Mouse (Mus musculus) kidney, embryonic 16.5 days (tissue): ENCODE measurements around the gene Frmd4a. TPM values are rescaled to one million over a fixed set of nuclear protein-coding genes. Genes with fewer than 3 reads are reported as not detected.

Source experiments
- ATAC-seq: fragments of 200-750 bp; cut with Nextera tagmentation; 2 replicates; pipeline ENCODE4 v1.8.0; 2017; ENCODE audit warnings: moderate TSS enrichment; ENCODE audit not compliant: low FRiP score, low TSS enrichment
- H3K27ac ChIP-seq: fragments of 300-500 bp; sonication (generic); 2 replicates; pipeline ENCODE4 v1.5.1; 2014; ENCODE audit warnings: low read length
- H3K27me3 ChIP-seq: fragments of 300-500 bp; sonication (generic); 2 replicates; pipeline ENCODE4 v1.6.1; 2014; ENCODE audit warnings: low read length, control low read depth, mixed read lengths; ENCODE audit not compliant: insufficient read depth
- H3K36me3 ChIP-seq: fragments of 300-500 bp; sonication (generic); 2 replicates; pipeline ENCODE4 v1.6.1; 2014; ENCODE audit warnings: low read length, control low read depth, mixed read lengths; ENCODE audit not compliant: insufficient read depth
- H3K4me1 ChIP-seq: fragments of 300-500 bp; sonication (generic); 2 replicates; pipeline ENCODE4 v1.6.1; 2014; ENCODE audit warnings: low read length, control low read depth, mixed read lengths; ENCODE audit not compliant: insufficient read depth
- H3K4me2 ChIP-seq: fragments of 300-500 bp; sonication (generic); replicated peaks from 2 replicates; pipeline ENCODE4 v1.6.1; 2014; ENCODE audit warnings: low read depth, low read length
- H3K4me3 ChIP-seq: fragments of 300-500 bp; sonication (generic); 2 replicates; pipeline ENCODE4 v1.5.1; 2014; ENCODE audit warnings: mild to moderate bottlenecking, low read length
- H3K9ac ChIP-seq: fragments of 300-500 bp; sonication (generic); replicated peaks from 2 replicates; pipeline ENCODE4 v1.6.1; 2014; ENCODE audit warnings: low read length
- H3K9me3 ChIP-seq: fragments of 300-500 bp; sonication (generic); 2 replicates; pipeline ENCODE4 v1.6.1; 2016; ENCODE audit warnings: low read length, control low read depth
- WGBS: fragments of 180-500 bp; shearing (Covaris S2); extraction: QIAGEN DNeasy Blood & Tissue Kit; methylation state at CpG from one replicate; pipeline ENCODE4 v1.1.7; 2014; 5-methylcytosine and 5-hydroxymethylcytosine counted together
- polyA plus RNA-seq: library from polyadenylated mRNA; unstranded; fragments of >200 nt; fragmentation: Nextera tagmentation; extraction: Ambion mirVana; gene quantifications from 2 replicates; pipeline ENCODE4 v1.2.1, GENCODE M21; 2015

Frmd4a gene
- polyA plus RNA-seq, 1 experiment from 2014 or later: 31.2 TPM

DNA sequence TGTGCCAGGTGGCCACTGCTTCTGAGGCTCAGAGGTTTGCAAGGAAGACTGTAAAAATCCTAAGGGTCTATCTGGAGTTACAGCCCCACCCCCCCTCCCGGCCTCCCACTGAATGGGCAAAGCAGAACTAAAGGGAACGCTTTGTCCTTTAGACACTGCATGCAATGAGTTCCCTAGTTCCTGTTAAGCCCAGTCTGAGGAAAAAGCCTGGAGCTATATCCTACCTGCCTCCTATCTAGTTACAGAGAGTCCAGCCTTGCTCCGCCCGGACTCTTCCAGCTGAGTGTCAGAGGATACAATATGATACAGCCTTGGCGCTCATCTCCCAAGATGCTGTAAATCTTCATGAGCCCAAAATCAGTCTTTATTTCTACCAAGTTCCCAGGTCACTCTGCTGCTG lies 556.7 kb downstream of the Frmd4a start:
- Histone ChIP-seq H3K4me3 (no peak overlapping the region), H3K27ac (no peak overlapping the region), H3K9ac (no peak overlapping the region), H3K27me3 (no peaks in the 10 kb centered on the region), H3K4me1 (peaks cover 60% of the 10 kb centered on the region), H3K4me2 (no peak overlapping the region), H3K36me3 (peaks cover 60% of the 10 kb centered on the region), H3K9me3 (no peaks in the 10 kb centered on the region)
- WGBS: 72% methylated on average over 5 of the region's 5 CpGs
- no peak for ATAC-seq

DNA sequence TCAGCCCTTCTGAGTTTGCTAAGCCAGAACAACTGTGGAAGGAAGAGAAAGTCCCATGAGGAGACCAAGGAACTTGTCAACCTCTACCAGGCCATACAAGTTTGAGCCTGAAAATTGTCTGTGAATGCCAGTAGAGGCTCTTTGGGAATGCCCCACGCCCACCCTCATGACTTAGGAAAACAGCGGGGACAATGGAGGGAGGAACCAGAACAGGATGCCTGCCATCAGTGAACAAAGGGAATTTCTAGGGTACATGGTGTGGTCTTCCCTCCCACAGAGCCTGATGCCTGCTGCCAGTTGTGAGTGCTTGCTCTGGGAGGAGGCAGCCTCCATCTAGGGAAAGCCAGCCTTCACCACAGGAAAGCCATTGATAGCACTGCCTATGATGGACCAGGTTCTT lies 557.6 kb downstream of the Frmd4a start:
- no peak overlapping the region for H3K4me2 ChIP-seq
- H3K27ac ChIP-seq: no peak overlapping the region
- ATAC-seq: no peak
- H3K4me3 ChIP-seq: no peak overlapping the region
- peaks cover 59% of the 10 kb centered on the region for H3K36me3 ChIP-seq
- H3K9me3 ChIP-seq: no peaks in the 10 kb centered on the region
- no peaks in the 10 kb centered on the region for H3K27me3 ChIP-seq
- 66% methylated on average over 2 of the region's 2 CpGs for WGBS
- H3K4me1 ChIP-seq: peaks cover 58% of the 10 kb centered on the region
- H3K9ac ChIP-seq: no peak overlapping the region

DNA sequence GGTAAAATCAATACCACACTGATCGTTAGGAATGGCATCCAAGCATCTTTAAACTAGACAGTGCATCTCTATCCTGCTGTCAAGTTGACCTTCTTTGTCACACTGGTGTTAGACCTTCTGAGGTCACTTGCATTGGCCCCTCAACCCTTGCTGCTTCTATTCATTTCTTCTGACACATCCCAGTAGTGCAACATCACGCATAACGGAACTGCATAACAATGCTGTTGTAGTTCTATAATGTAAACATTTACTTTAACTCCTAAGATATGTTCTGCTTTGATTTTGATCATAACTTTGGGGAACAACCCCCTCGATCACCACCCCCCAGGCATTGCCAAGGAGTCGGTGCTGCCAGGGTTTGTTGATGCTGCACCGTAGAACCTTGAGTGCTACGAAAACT lies 558.5 kb downstream of the Frmd4a start:
- Histone ChIP-seq H3K4me2 (no peak overlapping the region), H3K27me3 (no peaks in the 10 kb centered on the region), H3K9ac (no peak overlapping the region), H3K4me3 (no peak overlapping the region), H3K4me1 (peaks cover 52% of the 10 kb centered on the region), H3K9me3 (no peaks in the 10 kb centered on the region), H3K27ac (no peak overlapping the region), H3K36me3 (peaks cover 60% of the 10 kb centered on the region)
- 93% methylated on average over 7 of the region's 7 CpGs for WGBS
- ATAC-seq: no peak

DNA sequence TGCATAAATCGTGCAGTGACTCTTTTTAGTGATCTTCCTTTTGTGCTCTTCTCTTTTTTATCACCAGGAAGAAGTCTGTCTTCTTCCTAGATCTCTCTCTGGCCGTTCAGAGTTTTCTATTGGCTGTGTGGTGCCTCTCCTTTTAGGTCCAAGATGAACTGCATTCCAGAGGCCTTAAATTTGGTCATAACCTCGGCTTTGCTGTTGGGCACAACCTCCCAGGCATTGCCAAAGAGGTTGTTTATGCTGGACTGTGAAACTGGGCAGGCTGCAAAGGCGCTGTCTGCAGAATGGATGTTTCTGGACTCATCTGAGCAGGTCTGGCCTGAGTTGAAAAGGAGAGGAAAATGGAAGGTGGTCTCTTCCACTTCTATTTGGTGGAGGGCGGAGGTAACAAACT lies 560.8 kb downstream of the Frmd4a start:
- WGBS: 73% methylated on average over 5 of the region's 5 CpGs
- peak overlapping the region; percentile 68; the same call in 1 of the 2 replicates for H3K27ac ChIP-seq
- no peaks in the 10 kb centered on the region for H3K9me3 ChIP-seq
- H3K4me1 ChIP-seq: peaks cover 48% of the 10 kb centered on the region
- H3K27me3 ChIP-seq: no peaks in the 10 kb centered on the region
- no peak for ATAC-seq
- peaks cover 52% of the 10 kb centered on the region for H3K36me3 ChIP-seq
- no peak overlapping the region for H3K4me2 ChIP-seq
- no peak overlapping the region for H3K4me3 ChIP-seq
- no peak overlapping the region for H3K9ac ChIP-seq

DNA sequence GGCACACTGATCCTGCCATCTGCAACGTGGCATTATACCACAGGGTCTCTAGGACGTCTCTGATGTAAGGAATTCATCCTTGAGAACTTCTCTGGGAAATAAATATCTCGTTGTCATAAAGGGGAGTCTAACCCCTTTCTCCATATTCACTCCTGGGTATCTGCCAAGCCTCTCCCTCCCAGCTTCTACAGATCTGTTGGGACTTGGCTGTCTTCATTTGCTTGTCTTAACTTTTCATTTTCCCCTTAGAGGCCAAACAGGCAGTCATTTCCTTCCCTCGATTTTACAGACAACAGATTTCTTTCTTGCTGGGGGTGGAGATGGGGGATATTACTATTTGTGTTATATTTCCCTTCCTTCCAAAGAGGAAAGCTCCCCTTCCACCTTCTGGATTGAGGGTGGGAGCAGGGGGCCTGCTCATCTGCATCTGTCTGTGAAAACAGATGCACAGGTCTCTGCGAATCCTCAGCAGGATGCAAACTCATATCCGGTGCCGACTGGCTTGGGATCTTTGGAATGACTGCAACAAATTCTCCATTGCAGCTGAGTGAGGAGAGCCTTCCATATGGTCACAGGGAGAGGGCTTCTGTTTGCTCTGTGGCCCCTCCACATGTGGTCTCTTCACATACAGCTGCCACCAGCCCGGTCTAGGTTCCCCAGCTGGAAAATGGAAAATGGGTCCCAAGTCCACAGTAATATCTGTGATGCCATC lies 562.0 kb downstream of the Frmd4a start:
- H3K36me3 ChIP-seq: peaks cover 41% of the 10 kb centered on the region
- no peak for ATAC-seq

DNA sequence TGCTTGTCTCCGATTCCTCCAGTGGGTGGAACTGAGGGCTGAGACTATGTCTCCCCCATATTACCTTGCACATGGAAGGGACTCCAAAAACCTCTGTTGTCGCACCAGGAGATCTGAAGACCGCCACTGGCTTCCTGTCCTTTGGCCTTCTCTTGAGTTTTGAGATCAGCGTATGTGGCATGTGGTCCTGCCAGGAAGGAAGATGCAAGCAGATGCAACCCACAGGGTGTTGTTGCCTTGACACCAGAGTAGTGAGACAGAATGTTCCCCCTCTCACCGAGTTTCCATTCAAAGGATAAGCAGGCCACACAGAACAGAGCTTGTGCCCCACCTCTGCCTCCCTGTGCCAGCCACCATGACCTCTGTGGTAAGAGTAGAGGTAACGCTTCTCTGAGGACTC lies 563.1 kb downstream of the Frmd4a start:
- peaks cover 30% of the 10 kb centered on the region for H3K36me3 ChIP-seq
- H3K4me2 ChIP-seq: no peak overlapping the region
- peaks cover 64% of the 10 kb centered on the region for H3K4me1 ChIP-seq
- no peak overlapping the region for H3K4me3 ChIP-seq
- no peak for ATAC-seq
- no peaks in the 10 kb centered on the region for H3K27me3 ChIP-seq
- no peaks in the 10 kb centered on the region for H3K9me3 ChIP-seq
- no peak overlapping the region for H3K9ac ChIP-seq
- no peak overlapping the region for H3K27ac ChIP-seq
- 76% methylated on average over 6 of the region's 6 CpGs for WGBS

More for the DNA sequence above, 562.0 kb downstream of the Frmd4a start:
- Histone ChIP-seq H3K27ac (peak overlapping the region; percentile 68), H3K4me3 (no peak overlapping the region), H3K9me3 (no peaks in the 10 kb centered on the region), H3K9ac (no peak overlapping the region), H3K4me2 (no peak overlapping the region), H3K27me3 (no peaks in the 10 kb centered on the region), H3K4me1 (peaks cover 53% of the 10 kb centered on the region)
- 61% methylated on average over 8 of the region's 8 CpGs for WGBS

DNA sequence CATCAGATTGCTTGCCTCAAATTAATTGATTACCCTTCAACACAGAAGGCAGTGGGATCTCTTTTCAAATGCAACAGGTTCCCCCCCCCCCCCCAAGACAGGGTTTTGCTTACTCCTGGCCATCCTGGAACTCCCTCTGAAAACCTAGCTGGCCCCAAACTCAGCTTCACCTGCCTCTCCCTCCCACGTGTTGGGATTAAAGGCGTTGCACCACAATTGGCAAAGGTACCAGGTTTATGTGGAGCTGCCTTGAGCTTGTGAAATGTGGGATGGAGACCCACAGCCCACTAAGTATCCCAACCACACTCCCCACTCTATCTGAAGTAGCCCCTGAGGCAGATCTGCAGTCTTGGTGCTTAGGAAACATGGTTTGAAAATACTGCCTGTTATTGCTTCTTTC lies 565.4 kb downstream of the Frmd4a start:
- H3K4me1 ChIP-seq: peaks cover 67% of the 10 kb centered on the region
- H3K36me3 ChIP-seq: peaks cover 30% of the 10 kb centered on the region
- H3K9me3 ChIP-seq: no peaks in the 10 kb centered on the region
- H3K27ac ChIP-seq: no peak overlapping the region
- H3K4me3 ChIP-seq: no peak overlapping the region
- WGBS: 65% methylated on average over 2 of the region's 2 CpGs
- ATAC-seq: no peak
- H3K27me3 ChIP-seq: no peaks in the 10 kb centered on the region
- H3K9ac ChIP-seq: no peak overlapping the region
- no peak overlapping the region for H3K4me2 ChIP-seq

DNA sequence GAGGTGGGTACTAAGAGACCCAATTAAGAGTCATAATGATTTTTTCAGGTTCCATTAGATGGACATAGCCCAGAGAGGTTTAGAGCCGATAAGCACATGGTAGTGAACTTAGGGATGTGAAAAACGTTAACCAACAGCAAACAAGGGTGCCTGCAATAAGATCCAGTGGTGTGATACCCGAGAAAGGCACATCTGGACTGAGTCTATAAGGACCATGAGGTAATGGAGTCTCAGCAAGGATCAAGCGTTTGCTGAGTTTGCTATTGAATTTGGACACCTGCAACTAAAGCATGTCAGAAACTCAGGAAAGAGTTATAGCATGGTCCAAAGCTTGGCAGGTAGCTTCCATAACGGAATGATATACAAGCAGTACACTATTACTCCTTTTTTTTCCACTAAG lies 566.7 kb downstream of the Frmd4a start:
- Histone ChIP-seq H3K9ac (no peak overlapping the region), H3K36me3 (peaks cover 24% of the 10 kb centered on the region), H3K4me3 (no peak overlapping the region), H3K27me3 (no peaks in the 10 kb centered on the region), H3K4me1 (peaks cover 74% of the 10 kb centered on the region), H3K4me2 (no peak overlapping the region), H3K9me3 (no peaks in the 10 kb centered on the region), H3K27ac (0 out of 2 replicates have a peak overlapping the region, but pooled peaks have one; percentile 27)
- ATAC-seq: no peak
- WGBS: 38% methylated on average over 5 of the region's 5 CpGs

DNA sequence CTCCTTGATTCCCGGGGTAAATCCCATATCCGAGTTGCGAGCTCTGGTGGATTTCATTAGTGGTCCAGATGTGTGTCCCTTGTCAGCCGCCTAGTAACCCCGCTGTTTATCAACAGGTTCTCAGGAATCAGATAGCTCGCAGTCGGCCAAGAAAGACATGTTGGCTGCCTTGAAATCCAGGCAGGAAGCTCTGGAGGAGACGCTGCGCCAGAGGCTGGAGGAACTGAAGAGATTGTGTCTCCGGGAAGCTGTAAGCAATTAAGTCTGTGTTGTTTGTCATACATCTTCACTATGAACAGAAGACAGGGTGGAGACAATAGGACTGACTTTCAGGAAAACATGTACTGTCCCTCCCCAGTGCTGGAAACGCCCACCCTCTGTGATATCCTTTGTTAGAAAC lies 568.7 kb downstream of the Frmd4a start:
- Histone ChIP-seq H3K4me1 (peaks cover 75% of the 10 kb centered on the region), H3K27ac (peak overlapping the region; percentile 89), H3K9ac (no peak overlapping the region; the same call in 1 of the 2 replicates), H3K4me2 (no peak overlapping the region), H3K4me3 (no peak overlapping the region), H3K9me3 (no peaks in the 10 kb centered on the region), H3K36me3 (peaks cover 35% of the 10 kb centered on the region), H3K27me3 (no peaks in the 10 kb centered on the region)
- no peak for ATAC-seq
- 15% methylated on average over 11 of the region's 11 CpGs for WGBS

DNA sequence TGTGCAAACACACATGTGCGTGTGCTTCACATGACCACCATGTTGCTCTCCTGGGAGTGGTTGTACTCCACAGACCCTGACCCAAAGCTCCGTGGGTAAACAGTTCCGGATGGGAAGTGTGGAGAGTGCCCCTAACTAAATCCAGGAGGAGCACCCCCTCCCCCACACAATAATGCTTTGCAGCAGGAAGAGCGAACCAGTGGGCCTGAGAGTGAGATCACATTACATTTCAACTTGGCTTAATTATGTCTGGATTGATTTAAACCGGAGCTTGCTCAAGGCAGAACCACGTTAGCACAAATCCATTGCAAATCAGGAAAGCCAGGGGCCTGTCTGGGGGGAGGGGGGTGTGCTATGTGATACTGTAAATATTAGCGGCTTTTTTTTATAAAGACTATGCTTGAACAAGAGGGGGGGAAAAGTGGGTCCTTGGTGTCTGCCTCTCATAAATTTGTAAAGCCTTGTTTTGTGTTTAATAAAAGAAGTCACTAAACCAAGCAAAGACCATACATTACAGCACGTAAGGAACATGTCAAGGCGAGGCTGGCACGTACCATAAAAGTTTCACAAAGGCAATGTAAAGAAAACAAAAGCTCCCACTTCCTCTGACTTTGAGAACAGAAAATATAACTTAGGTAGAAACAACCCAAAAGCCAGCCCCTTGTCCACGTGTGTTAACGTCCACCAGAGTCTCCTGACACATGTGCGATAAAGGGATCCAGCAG lies 570.3 kb downstream of the Frmd4a start:
- Histone ChIP-seq H3K9ac (0 out of 2 replicates have a peak overlapping the region, but pooled peaks have one; percentile 5), H3K27me3 (no peaks in the 10 kb centered on the region), H3K27ac (peak overlapping the region; percentile 89), H3K4me1 (peaks cover 73% of the 10 kb centered on the region), H3K4me3 (no peak overlapping the region), H3K36me3 (peaks cover 43% of the 10 kb centered on the region), H3K9me3 (no peaks in the 10 kb centered on the region), H3K4me2 (0 out of 2 replicates have a peak overlapping the region, but pooled peaks have one; percentile 7)
- peak; percentile 83 for ATAC-seq
- 11% methylated on average over 13 of the region's 13 CpGs for WGBS
